Mouse (Mus musculus) lung, embryonic 16.5 days (tissue): ENCODE data around the gene 5730455P16Rik. TPM values are rescaled to one million over a fixed set of nuclear protein-coding genes. Genes with fewer than 3 reads are reported as not detected.

ENCODE experiments used
- ATAC-seq: fragments of 200-750 bp; cut with Nextera tagmentation; 2 replicates; pipeline ENCODE4 v1.8.0; 2017; ENCODE audit warnings: low read depth, mild to moderate bottlenecking, moderate library complexity
- H3K27ac ChIP-seq: fragments of 300-500 bp; sonication (generic); 2 replicates; pipeline ENCODE4 v1.5.1; 2014; ENCODE audit warnings: mild to moderate bottlenecking, control low read depth, low read length
- H3K27me3 ChIP-seq: fragments of 300-500 bp; sonication (generic); 2 replicates; pipeline ENCODE4 v1.6.1; 2014; ENCODE audit warnings: low read depth, low read length, mixed read lengths; ENCODE audit not compliant: control insufficient read depth, insufficient read depth
- H3K36me3 ChIP-seq: fragments of 300-500 bp; sonication (generic); 2 replicates; pipeline ENCODE4 v1.6.1; 2014; ENCODE audit warnings: low read length; ENCODE audit not compliant: control insufficient read depth, insufficient read depth
- H3K4me1 ChIP-seq: fragments of 300-500 bp; sonication (generic); replicated peaks from 2 replicates; pipeline ENCODE4 v1.6.1; 2014; ENCODE audit warnings: low read length, mixed read lengths; ENCODE audit not compliant: control insufficient read depth, insufficient read depth
- H3K4me2 ChIP-seq: fragments of 300-500 bp; sonication (generic); 2 replicates; pipeline ENCODE4 v1.6.1; 2014; ENCODE audit warnings: low read depth, low read length, control low read depth
- H3K4me3 ChIP-seq: fragments of 300-500 bp; sonication (generic); 2 replicates; pipeline ENCODE4 v1.5.1; 2014; ENCODE audit warnings: mild to moderate bottlenecking, low read length, control low read depth
- H3K9ac ChIP-seq: fragments of 300-500 bp; sonication (generic); 2 replicates; pipeline ENCODE4 v1.6.1; 2014; ENCODE audit warnings: low read length, control low read depth
- H3K9me3 ChIP-seq: fragments of 300-500 bp; sonication (generic); 2 replicates; pipeline ENCODE4 v1.6.1; 2016; ENCODE audit warnings: low read length; ENCODE audit not compliant: control insufficient read depth
- WGBS: fragments of 180-500 bp; shearing (Covaris S2); extraction: QIAGEN DNeasy Blood & Tissue Kit; methylation state at CpG from one replicate; pipeline ENCODE4 v1.1.7; 2014; 5-methylcytosine and 5-hydroxymethylcytosine counted together
- polyA plus RNA-seq: library from polyadenylated mRNA; unstranded; fragments of >200 nt; fragmentation: Nextera tagmentation; extraction: Ambion mirVana; gene quantifications from 2 replicates; pipeline ENCODE4 v1.2.1, GENCODE M21; 2015

The 5730455P16Rik gene
- polyA plus RNA-seq, 1 experiment from 2014 or later = 19.4 TPM

DNA sequence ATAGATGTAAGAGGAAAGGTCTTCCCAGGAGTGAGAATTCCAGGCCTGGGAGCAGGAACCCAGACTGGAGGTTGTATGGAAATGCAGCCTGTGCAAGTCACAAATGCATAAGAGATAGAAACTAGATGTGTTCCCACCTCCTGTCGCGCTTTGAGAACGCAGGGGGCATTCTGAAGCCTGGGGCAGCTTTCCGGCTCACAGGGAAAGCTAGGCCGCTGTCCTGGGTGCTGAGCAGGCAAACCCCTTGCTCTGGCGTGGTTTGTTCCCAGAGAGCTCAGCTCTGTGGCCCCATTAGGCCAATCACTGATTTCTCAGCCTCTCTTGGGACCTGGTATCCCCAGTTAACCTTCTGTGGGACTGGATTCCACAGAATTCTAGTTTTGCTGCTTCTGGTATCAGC is 65.3 kb downstream of the 5730455P16Rik start:
- Histone ChIP-seq H3K9ac (no peak overlapping the region), H3K36me3 (no peaks in the 10 kb centered on the region), H3K4me2 (no peak overlapping the region), H3K27ac (no peak overlapping the region), H3K9me3 (no peaks in the 10 kb centered on the region), H3K4me3 (no peak overlapping the region), H3K27me3 (no peaks in the 10 kb centered on the region), H3K4me1 (no peaks in the 10 kb centered on the region)
- 2% methylated on average over 6 of the region's 6 CpGs for WGBS
- ATAC-seq = no peak

DNA sequence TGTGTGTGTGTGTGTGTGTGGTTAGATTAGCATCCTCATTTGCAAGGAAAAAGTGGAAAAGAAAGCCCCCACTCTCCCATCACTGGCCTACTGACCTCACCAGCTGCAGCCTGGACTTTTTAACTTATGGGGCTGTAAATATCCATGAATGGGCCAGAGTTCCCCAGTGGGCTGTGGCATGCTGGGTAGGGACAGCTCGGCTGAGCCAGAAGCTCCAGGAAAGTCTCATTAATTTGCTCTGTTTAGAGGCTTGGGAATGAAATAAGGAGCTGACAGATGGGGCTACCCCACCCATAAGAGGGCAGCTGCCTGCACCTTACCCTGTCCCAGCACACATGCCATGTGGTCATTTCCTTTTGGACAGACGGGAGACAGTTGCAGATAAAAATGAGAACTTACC is 65.8 kb downstream of the 5730455P16Rik start:
- Histone ChIP-seq H3K36me3 (no peaks in the 10 kb centered on the region), H3K9me3 (no peaks in the 10 kb centered on the region), H3K4me1 (no peaks in the 10 kb centered on the region), H3K9ac (no peak overlapping the region), H3K27me3 (no peaks in the 10 kb centered on the region), H3K4me2 (no peak overlapping the region), H3K4me3 (no peak overlapping the region), H3K27ac (no peak overlapping the region)
- ATAC-seq = no peak
- 45% methylated on average over 2 of the region's 2 CpGs for WGBS

DNA sequence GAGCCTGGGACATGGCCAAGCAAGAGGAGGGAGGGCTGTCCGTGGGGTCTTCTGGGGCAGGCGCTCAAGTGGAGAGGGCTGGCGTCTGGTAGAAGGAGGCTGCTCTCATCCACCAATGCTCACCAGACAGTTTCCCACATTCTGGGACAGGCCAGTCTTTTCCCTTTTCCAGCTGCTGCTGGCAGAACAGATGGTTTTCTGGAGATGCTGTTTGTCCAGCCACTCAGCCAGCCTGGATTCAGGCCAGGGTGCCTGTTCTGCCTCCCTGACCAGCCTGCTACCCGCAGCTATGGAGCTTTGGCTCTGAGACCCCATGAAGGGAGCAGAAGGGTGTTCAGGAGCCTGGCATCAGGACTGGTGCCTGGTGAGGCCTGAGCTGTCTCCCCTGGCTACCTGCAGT is 66.6 kb downstream of the 5730455P16Rik start:
- Histone ChIP-seq H3K27me3 (no peaks in the 10 kb centered on the region), H3K9me3 (no peaks in the 10 kb centered on the region), H3K4me1 (no peaks in the 10 kb centered on the region), H3K4me3 (no peak overlapping the region), H3K4me2 (no peak overlapping the region), H3K36me3 (no peaks in the 10 kb centered on the region), H3K27ac (no peak overlapping the region), H3K9ac (no peak overlapping the region)
- WGBS = 57% methylated on average over 4 of the region's 4 CpGs
- ATAC-seq = no peak

Other genes with a start within 250 kb of the 5730455P16Rik start
- 24.6 and 33.5 TPM in 2 replicates for gene Tefm, start 235.9 kb downstream of the 5730455P16Rik start, polyA plus RNA-seq
- 3.7 and 4.0 TPM in 2 replicates for gene Adap2, start 223.9 kb downstream of the 5730455P16Rik start, polyA plus RNA-seq
- gene Rnf135, start 194.2 kb downstream of the 5730455P16Rik start, polyA plus RNA-seq = 10.1 and 11.2 TPM in 2 replicates
- gene Rhot1, start 169.0 kb downstream of the 5730455P16Rik start, polyA plus RNA-seq = 47.3 and 48.5 TPM in 2 replicates
- gene Rhbdl3, start 77.1 kb downstream of the 5730455P16Rik start, polyA plus RNA-seq = 1.5 and 1.7 TPM in 2 replicates
- 229 and 240 TPM in 2 replicates for gene Zfp207, start 5.2 kb upstream of the 5730455P16Rik start, polyA plus RNA-seq
- 277 and 300 TPM in 2 replicates for gene Psmd11, start 50.6 kb upstream of the 5730455P16Rik start, polyA plus RNA-seq
- 0.67 and 0.79 TPM in 2 replicates for gene Cdk5r1, start 99.0 kb upstream of the 5730455P16Rik start, polyA plus RNA-seq